Mouse (Mus musculus): ENCODE results near the gene Alkbh6.

Alkbh6 gene

GRCm38 (mm10) chr7:30332622-30333259 lies 24.2 kb downstream of the Alkbh6 start:
- DNase-seq, result no peak

DNA sequence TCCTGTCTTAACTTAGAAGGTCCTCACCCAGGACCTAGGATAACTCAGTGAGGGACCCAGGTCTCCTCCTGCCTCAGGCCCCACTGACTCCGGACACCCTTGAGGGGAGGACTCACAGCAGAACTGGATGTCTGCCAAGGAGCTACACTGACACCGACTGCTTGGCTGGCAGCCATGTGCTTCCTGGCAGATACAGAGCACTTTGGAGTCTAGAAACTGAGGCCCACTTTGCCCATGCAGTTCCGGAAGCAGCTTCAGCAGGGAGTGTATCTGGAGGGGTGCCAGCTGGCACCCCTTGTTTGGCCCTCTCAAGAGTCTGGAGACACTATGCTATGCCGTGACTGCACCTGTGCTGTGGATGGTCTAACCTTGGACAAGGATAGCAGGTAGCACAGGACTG lies 24.9 kb downstream of the Alkbh6 start:
- peak; percentile 80 for DNase-seq

GRCm38 (mm10) chr7:30334563-30334962 lies 26.0 kb downstream of the Alkbh6 start:
- no peak for DNase-seq

DNA sequence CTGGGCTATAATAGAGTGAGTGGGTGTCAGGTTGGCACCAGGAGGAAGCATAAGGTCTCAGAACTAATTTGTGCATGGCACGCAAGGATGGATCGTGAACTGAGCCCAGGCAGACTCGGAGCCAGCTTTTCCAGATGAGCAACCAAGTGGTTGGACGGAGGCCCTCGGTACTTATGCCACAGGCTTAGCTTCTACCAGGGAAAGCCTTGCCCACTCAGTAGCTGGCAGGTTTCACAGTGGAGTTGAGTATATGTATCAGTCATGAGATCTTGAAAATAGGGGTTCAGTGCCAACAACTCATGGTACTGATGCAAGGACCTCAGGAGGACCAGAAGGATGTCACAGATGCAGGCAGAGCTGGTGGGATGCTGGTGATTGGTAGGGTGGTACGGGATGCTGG lies 27.2 kb downstream of the Alkbh6 start:
- DNase-seq, result no peak

GRCm38 (mm10) chr7:30336384-30336783 lies 27.9 kb downstream of the Alkbh6 start:
- peak; percentile 94 for DNase-seq

DNA sequence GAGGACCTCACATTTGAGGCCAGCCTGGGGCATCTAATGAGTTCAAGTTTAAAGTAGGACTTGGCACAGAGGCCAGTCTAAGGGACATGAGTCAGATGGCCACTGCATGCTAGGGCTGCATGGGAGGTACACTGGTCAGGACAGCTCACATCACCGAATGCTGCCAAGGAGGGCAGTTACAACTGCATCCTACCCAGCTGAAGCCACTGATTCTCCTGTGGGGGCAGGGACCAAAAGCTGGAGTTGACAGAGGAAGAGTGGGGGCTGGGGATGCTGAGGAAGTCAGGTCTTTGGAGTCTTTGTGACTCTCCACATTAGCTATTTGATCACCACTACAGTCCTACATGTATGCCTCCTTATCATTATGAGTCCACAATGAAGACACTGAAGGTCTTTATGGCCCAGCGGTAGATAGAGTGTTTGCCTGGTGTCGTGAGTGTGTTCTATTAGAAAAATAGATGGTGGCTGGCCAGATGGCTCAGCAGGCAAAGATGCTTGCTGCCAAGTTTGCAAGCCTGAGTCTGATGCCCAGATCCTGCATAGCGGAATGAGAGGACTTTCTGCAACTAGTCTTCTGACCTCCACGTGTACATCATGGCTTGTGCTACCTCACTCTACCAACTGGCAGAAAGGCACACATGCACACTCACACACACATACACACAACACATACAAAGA lies 31.1 kb downstream of the Alkbh6 start:
- no peak for DNase-seq

- peak; percentile 77 for DNase-seq
These were observed 38.3 kb downstream of the Alkbh6 start for GRCm38 (mm10) chr7:30346635-30347379.

- peak; percentile 87 for DNase-seq
These were observed 39.3 kb downstream of the Alkbh6 start for GRCm38 (mm10) chr7:30347828-30348227.

GRCm38 (mm10) chr7:30353279-30353822 lies 44.8 kb downstream of the Alkbh6 start:
- DNase-seq, result peak; percentile 92

GRCm38 (mm10) chr7:30354059-30354458 lies 45.5 kb downstream of the Alkbh6 start:
- peak; percentile 62 for DNase-seq

DNA sequence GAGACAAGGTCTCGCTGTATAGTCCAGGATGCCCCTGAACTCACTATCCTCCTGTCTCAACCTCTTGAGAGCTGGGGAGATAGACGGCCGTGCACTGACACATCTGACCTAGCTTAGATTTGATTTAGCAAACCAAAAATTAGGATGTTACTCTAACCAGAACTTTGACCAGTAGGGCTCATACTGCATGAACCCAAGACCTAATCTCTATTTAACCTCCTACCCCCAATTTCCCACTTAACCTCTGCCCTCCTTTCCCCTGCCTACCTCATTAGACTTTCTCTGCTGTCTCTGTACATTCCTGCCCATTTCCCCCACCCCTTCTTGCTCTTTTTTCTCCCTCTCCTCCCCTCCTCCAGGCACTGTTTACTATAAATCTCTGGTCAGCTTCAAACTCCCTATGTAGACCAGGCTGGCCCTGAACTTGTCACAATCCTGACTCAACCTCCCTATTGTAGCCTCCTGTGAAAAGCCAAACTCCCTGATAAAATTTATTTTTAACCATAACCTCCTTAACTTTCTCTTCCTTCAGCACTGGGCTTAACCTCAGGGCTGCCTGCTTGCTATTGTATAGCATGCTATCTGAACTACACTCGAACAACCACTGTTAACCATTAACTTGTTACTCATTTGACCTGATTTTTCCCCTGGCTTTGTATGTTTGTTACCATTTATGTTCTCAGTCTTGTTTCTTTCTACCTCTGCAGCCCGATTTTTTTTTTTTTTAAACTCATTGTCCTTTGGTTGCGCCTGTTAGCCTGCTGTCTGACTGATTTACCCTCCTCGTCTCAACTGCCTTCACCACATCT lies 50.1 kb downstream of the Alkbh6 start:
- no peak for DNase-seq

DNA sequence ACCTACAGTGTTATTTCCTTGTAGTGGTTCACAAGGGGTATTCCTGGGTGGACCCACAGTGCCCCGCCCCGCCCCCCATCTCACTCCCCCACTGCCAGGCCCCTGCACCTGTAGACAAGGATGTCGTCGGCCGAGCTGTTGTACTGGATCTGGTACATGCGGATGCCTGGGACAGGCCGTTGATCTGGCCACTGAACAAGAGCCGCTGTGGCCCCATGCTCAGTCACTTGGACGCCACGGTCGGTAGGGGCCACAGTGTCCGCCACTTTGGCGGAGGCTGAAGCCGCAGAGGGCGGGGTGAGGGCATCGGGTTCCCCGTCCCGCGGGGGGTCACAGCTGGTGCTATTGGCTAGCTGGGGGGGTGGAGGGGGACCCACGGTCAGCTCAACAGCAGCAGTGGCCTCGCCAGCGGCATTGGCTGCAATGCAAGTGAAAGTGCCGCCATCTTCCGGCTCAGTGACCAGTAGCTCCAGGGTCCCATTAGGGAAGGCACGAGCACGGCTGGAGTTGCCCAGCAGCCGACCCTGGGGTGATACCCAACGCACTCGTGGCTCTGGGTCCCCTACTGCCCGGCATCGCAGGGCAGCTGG lies 50.9 kb downstream of the Alkbh6 start:
- peak; percentile 46 for DNase-seq

- DNase-seq, result peak; percentile 19
These were observed 51.5 kb downstream of the Alkbh6 start for GRCm38 (mm10) chr7:30360028-30360427.

DNA sequence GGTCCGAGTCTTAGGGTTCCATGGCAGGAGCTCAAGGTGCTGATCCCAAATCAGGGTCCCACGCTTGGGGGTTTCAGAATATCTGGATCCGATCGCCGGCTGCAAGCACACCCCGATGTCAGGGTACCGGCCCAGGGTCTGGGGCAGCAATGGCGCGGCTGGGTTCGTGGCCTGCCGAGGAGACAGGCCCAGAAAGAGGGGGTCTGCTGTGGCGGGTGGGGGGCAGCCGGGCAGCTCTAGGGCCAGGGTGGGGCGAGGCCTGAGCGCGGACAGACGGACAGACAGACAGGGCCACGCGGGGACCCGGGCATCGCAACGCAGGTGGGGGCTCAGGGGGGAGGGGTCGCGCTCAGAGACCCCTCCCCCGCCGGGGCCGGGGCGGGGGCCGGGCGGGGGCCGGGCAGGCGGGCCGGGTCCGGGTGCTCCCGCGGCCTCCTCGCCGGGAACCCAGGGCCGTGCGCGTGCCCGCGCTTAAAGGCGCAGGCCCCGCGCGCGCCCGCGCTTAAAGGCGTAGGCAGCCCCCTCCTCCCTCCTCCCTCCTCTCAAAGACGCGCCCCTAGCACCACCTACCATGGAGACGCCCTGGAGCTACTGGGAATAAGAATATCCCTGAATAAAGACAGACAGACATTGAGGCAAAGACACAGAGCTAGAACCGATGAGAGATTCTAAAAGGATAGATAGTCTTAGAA lies 54.3 kb downstream of the Alkbh6 start, which contains the start of gene Lrfn3:
TSS of gene Lrfn3 (minus strand) at position 121 of the 692 bp plus-strand sequence.
- peak; percentile 85 for DNase-seq

GRCm38 (mm10) chr7:30363344-30363738 lies 54.8 kb downstream of the Alkbh6 start:
- no peak for DNase-seq
